Mouse (Mus musculus) gonadal fat pad, adult 2 months (tissue): Measurements from ENCODE around the gene Acnat2. TPM values are rescaled to one million over a fixed set of nuclear protein-coding genes. Genes with fewer than 3 reads are reported as not detected.
"Not testable (repeated sequence)": the region's sequence is repeated elsewhere in the genome, so short reads cannot be mapped to it uniquely, and the experiment has no call there.

Source experiments
- DNase-seq: peaks from one replicate; pipeline ENCODE4 v3.0.0-alpha.2; 2012; ENCODE audit warnings: low read depth
- polyA plus RNA-seq: library from polyadenylated mRNA; depleted of rRNA; stranded (reverse); fragments of >200 nt; gene quantifications from 2 replicates; pipeline ENCODE4 v1.2.3, GENCODE M21; 2012; rRNA removed

The Acnat2 gene
- polyA plus RNA-seq: 0.36 and 0.76 TPM in 2 replicates

- DNase-seq: not testable (repeated sequence)
These were observed at the start of gene Acnat2 for GRCm38 (mm10) chr4:49407957-49408356. Acnat2 (minus strand) TSS chr4:49408151.

DNA sequence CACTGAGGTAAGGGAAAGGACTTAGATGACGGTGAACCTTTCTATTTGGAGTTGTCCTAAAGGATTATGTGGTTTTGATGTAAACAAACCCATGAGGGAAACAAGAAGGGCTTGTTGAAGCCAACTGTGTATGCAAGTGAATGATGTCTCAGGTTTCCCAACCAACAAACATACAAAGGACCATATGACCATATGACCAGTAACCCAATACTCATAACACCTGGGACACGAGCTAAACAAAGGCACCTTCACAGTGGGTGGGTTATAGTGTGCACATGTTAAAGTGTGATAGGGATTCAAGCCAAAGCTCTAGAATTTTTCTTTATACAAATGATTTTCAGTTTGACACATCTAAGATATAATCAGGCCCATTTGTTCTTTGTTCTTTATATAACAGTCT, 48.2 kb upstream of the Acnat2 start:
- DNase-seq: no peak

DNA sequence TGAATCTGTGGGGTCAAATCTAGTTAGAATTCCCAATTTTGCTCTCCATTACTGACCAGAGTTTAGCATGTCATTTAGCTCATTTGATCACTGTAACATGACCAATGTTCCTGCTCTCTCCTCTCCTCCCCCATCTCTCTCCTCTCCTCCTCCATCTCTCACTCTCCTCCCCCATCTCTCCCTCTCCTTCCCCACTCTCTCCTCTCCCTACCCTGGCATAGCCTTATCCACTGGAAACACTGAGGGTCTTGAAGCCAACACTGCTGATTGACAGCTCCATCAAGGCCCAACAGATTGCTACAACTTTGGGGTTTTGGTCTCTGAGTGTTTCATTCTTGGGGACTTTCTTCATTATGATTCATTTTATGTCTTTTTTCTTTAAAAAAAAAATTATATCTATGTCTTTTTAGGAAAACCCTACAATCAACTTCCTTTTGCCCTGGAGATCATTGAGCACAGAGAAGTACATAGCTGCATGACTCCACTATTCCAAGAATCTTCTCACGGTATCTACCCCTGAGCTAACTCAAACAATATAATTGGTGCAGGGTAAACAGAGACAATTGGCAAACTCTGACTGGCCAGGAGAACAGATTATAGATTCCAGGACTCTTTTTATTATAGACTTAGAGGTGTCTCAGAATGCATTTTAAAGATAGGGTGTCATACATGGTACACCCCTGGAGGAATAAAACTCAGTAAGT, 44.0 kb upstream of the Acnat2 start:
- DNase-seq: no peak

DNA sequence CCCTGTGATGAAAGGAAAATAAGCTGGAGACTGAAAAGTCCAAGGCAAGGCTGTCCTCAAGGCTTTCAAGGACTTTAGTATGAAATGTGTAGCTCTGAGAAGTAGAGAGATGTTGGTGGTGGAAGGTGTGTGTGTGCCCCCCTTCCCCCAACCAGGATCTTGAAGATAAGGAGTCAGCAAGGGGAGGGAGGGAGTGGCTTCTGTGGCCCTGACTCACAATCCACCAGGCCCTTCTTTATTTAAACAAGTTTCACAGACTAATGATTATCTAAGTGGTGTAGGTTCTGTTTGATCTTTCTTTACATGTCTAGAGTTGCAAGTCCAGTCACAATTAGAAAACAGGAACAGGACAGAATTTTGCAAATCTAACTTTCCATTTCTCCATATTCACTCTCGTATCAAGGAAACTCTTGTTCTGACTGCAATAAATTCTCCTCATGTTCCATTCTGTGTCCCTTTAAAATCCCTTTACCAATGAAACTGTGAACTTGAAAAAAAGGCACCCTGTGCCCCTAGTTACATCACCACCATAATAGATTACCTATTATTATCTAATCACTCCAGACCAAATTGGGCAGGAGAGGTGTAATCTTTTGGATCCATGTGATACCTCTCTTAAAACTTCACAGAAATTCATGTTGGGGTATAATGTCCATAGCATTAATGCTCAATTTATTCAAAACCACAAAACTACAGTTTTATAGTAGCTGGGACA, 43.3 kb upstream of the Acnat2 start:
- not testable (repeated sequence) for DNase-seq

DNA sequence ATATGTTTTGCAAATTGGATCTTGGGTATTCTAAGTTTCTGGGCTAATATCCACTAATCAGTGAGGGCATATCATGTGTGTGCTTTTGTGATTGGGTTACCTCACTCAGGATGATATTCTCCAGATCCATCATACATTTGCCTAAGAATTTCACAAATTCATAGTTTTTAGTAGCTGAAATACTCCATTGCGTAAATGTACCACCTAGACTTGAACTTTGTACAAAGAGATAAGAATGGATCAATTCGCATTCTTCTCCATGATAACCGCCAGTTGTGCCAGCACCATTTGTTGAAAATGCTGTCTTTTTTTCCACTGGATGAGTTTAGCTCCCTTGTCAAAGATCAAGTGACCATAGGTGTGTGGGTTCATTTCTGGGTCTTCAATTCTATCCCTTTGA, 29.0 kb upstream of the Acnat2 start:
- DNase-seq: not testable (repeated sequence)

DNA sequence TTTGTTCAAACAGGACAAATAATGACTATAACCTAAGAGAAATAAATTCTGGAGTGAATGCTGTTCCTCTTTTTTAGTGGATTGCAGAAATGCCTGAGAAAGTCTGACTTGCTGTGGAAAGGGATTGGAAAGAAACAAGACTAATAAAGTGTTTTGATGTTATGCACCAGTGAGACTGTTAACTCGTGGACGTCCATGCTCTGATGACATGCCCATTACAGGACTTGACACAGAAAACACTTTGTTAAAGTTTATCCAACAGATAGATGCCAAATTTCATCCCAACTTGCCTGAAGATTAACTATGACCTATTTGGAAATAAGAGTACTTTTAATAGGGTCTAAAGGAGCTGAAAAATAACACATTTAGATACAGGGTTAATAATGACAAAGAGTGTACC, 2.2 kb upstream of the Acnat2 start:
- DNase-seq: not testable (repeated sequence)

- no peak for DNase-seq
These were observed 21.1 kb downstream of the Acnat2 start for GRCm38 (mm10) chr4:49386873-49387272.

DNA sequence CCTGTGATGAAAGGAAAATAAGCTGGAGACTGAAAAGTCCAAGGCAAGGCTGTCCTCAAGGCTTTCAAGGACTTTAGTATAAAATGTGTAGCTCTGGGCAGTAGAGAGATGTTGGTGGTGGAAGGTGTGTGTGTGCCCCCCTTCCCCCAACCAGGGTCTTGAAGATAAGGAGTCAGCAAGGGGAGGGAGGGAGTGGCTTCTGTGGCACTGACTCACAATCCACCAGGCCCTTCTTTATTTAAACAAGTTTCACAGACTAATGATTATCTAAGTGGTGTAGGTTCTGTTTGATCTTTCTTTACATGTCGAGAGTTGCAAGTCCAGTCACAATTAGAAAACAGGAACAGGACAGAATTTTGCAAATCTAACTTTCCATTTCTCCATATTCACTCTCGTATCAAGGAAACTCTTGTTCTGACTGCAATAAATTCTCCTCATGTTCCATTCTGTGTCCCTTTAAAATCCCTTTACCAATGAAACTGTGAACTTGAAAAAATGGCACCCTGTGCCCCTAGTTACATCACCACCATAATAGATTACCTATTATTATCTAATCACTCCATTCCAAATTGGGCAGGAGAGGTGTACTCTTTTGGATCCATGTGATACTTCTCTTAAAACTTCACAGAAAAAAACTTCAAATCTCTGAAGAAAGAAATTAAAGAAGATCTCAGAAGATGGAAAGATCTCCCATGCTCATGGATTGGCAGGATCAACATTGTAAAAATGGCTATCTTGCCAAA, 24.2 kb downstream of the Acnat2 start:
- not testable (repeated sequence) for DNase-seq

GRCm38 (mm10) chr4:49368046-49368445, 39.9 kb downstream of the Acnat2 start:
- not testable (repeated sequence) for DNase-seq

- no peak for DNase-seq
These were observed 50.9 kb downstream of the Acnat2 start for GRCm38 (mm10) chr4:49357097-49357496.

DNA sequence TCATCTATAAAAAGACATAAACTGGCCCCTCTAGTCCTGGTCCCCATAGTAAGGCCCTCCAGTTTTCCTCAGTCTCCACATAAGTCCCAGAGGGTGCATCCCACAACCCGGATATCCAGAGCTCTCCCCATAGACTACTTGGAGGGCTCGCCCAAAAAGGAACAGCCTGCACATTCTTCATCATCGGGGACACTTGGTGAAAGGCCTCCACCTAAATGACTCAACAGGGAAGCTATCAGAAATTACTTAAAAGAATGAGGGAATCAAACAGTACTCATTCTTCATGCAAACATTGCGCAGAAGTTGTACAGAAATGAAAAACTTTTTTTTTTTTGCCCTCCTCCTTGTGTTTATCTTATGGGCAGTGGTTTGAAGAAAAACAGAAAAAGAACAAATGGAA, 57.5 kb downstream of the Acnat2 start:
- no peak for DNase-seq

DNA sequence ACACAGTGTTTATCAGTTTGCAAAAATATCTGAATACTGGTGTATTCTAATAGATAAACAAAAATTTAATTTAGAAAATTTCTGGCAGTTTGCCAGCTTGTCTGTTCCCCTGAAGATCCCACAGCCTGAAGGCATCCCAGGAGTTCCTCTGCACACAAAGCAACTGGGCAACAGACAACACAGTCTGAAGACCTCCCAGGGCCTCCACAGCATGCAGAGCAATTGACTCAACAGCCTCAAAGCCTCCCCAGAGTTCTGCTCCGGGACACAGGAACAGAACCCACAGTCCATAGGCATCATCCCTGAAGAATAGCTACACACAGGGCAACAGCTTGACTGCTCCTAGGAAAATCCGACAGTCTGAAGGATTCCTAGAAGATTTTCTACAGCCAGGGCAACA, 59.3 kb downstream of the Acnat2 start:
- no peak for DNase-seq

DNA sequence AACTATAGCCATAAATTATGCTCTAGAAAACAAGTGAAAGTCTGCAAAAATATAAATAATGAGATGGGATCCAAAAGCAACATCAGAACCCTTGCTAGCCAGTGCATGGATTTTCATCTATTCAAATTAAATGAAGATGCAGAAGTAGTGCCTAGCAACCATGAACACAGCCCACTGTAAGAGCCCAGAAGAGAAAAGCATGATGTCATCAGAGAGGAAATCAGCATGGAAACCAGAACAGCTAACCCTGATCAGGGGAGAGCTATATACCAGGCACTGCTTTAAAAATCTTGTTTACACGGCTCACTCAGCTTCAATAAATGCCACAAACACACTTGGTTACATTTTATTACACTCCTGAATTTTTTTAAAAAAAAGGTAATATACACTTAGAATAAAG, 60.0 kb downstream of the Acnat2 start:
- DNase-seq: not testable (repeated sequence)

DNA sequence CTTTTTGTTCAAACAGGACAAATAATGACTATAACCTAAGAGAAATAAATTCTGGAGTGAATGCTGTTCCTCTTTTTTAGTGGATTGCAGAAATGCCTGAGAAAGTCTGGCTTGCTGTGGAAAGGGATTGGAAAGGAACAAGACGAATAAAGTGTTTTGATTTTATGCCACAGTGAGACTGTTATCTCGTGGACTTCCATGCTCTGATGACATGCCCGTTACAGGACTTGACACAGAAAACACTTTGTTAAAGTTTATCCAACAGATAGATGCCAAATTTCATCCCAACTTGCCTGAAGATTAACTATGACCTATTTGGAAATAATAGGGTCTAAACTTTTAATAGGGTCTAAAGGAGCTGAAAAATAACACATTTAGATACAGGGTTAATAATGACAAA, 67.9 kb downstream of the Acnat2 start:
- not testable (repeated sequence) for DNase-seq

DNA sequence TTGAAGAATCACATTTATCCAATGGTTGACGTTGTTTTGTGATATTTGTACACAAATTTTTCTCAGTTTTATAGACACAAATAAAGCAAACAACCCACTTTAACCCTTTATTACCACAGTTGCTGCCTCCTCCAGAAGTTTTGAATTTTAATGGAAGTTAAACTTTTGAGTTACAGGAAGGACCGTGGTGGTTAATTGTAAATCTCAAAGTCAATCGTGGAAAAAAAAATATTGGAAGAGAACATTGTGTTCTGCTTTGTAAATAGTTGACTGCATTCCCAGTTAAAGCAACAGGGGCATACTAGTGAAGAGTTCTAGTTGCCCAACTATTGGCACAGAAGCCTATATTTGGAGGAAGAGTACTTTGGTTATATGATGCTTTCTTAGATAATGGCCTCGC, 70.0 kb downstream of the Acnat2 start:
- DNase-seq: not testable (repeated sequence)

Other genes starting within 250 kb of the Acnat2 start
- 1.1 and 2.0 TPM in 2 replicates for gene Acnat1, start 65.8 kb upstream of the Acnat2 start, polyA plus RNA-seq
- gene Baat, start 98.4 kb upstream of the Acnat2 start, polyA plus RNA-seq: not detected in 2 replicates
- 6.0 and 6.4 TPM in 2 replicates for gene Mrpl50, start 112.9 kb upstream of the Acnat2 start, polyA plus RNA-seq
- 3.3 and 4.6 TPM in 2 replicates for gene Zfp189, start 113.0 kb upstream of the Acnat2 start, polyA plus RNA-seq
- 1.5 and 6.2 TPM in 2 replicates for gene Aldob, start 141.4 kb upstream of the Acnat2 start, polyA plus RNA-seq
- gene Tmem246, start 189.7 kb upstream of the Acnat2 start, polyA plus RNA-seq: 9.0 and 9.3 TPM in 2 replicates
- 16.8 and 19.0 TPM in 2 replicates for gene Rnf20, start 223.9 kb upstream of the Acnat2 start, polyA plus RNA-seq